Mouse (Mus musculus) lung, embryonic 14.5 days (tissue): Measurements from ENCODE around the gene Dcaf8. TPM values are rescaled to one million over a fixed set of nuclear protein-coding genes. Genes with fewer than 3 reads are reported as not detected.

Experiments used
- ATAC-seq: fragments of 200-750 bp; cut with Nextera tagmentation; 2 replicates; pipeline ENCODE4 v1.8.0; 2017; ENCODE audit warnings: mild to moderate bottlenecking, moderate TSS enrichment, moderate library complexity; ENCODE audit not compliant: insufficient read depth
- DNase-seq: peaks from one replicate; pipeline ENCODE4 v3.0.0-alpha.2; 2015
- H3K27ac ChIP-seq: fragments of 300-500 bp; sonication (generic); 2 replicates; pipeline ENCODE4 v1.5.1; 2014; ENCODE audit warnings: low read depth, mild to moderate bottlenecking, moderate library complexity
- H3K27me3 ChIP-seq: fragments of 300-500 bp; sonication (generic); 2 replicates; pipeline ENCODE4 v1.6.1; 2014; ENCODE audit warnings: low read length, control low read depth; ENCODE audit not compliant: insufficient read depth
- H3K36me3 ChIP-seq: fragments of 300-500 bp; sonication (generic); 2 replicates; pipeline ENCODE4 v1.6.1; 2014; ENCODE audit warnings: control low read depth; ENCODE audit not compliant: insufficient read depth
- H3K4me1 ChIP-seq: fragments of 300-500 bp; sonication (generic); 2 replicates; pipeline ENCODE4 v1.6.1; 2014; ENCODE audit warnings: antibody characterized with exemption, control low read depth; ENCODE audit not compliant: insufficient read depth
- H3K4me2 ChIP-seq: fragments of 300-500 bp; sonication (generic); 2 replicates; pipeline ENCODE4 v1.6.1; 2014; ENCODE audit warnings: mild to moderate bottlenecking
- H3K4me3 ChIP-seq: fragments of 300-500 bp; sonication (generic); 2 replicates; pipeline ENCODE4 v1.5.1; 2014; ENCODE audit warnings: low read depth, low read length
- H3K9ac ChIP-seq: fragments of 300-500 bp; sonication (generic); 2 replicates; pipeline ENCODE4 v1.6.1; 2014
- H3K9me3 ChIP-seq: fragments of 300-500 bp; sonication (generic); 2 replicates; pipeline ENCODE4 v1.6.1; 2016; ENCODE audit warnings: low read depth, low read length, control low read depth
- CTCF ChIP-seq: IDR thresholded peaks from 2 replicates; pipeline ENCODE4 v1.5.1; 2016; ENCODE audit warnings: antibody characterized with exemption, low read depth
- WGBS: fragments of 180-500 bp; shearing (Covaris S2); extraction: QIAGEN DNeasy Blood & Tissue Kit; methylation state at CpG from one replicate; pipeline ENCODE4 v1.1.7; 2014; 5-methylcytosine and 5-hydroxymethylcytosine counted together
- polyA plus RNA-seq: library from polyadenylated mRNA; unstranded; fragments of >200 nt; fragmentation: Nextera tagmentation; extraction: Ambion mirVana; gene quantifications from 2 replicates; pipeline ENCODE4 v1.2.1, GENCODE M21; 2014

Dcaf8 gene
- polyA plus RNA-seq, 1 experiment from 2014 or later, result 111 TPM

DNA sequence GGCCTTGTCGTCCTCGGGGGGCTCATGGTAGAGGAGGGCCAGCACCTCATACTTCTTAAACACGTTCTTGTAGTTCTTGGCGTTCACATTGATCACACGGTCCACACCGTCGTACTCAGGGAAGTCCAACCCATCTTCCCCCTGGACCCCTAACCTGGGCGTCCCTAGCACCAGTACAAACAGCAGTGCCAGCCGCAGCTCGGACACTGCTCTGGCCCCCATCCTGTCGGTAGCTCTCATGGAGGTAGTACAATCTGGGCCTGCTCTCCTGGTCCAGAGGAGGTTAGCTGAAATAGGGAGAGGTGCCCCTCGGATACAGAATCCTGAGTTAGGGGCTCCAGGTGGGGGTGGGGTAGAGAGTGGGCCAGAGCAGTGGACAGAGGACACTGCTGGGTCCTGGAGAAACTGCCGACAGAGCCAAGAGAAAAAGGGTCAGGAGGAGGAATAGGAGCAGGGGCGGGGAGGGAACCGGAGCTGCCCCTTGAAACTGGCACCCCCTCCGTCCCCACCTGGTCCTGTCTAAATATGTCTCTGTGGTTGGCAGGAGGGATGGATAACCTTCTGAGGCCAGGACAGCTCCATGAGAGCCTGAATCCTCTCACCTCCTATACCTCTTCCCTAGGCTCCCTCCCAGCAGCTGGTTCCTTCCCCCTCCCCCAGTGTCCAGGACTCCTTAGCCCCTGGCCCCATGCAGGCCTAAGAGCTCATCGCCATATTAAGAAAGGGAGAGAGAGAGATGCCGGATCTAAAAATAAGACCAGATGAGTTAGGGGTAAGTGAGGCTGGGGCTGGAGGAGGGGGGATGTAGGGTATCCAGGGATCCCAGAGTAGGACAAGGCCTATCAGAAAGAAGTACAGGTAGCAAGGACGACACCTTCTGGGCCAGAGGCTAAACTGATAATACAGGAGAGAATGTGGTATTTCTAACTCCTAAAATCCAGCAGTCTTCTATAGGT lies 71.8 kb downstream of the Dcaf8 start, which contains the start of gene Casq1:
Casq1 (minus strand) TSS at position 418 of the 956 bp plus-strand sequence.
- H3K9me3 ChIP-seq, result no peaks in the 10 kb centered on the region
- no peak within 1 kb of the TSS for H3K4me3 ChIP-seq
- DNase-seq, result no peak
- peak; percentile 10; the same call in 1 of the 2 replicates for ATAC-seq
- H3K27me3 ChIP-seq, result no peaks in the 10 kb centered on the region
- peaks cover 29% of the 10 kb centered on the region for H3K4me1 ChIP-seq
- peak within 1 kb of the TSS; percentile 83 for H3K27ac ChIP-seq
- no peak within 1 kb of the TSS for H3K9ac ChIP-seq
- H3K4me2 ChIP-seq, result peak within 1 kb of the TSS; percentile 29; the same call in 1 of the 2 replicates
- no peaks in the 10 kb centered on the region for H3K36me3 ChIP-seq
- 74% methylated on average over 19 of the region's 19 CpGs for WGBS
- no peak for TF ChIP-seq CTCF

GRCm38 (mm10) chr1:172220414-172220813 lies 72.5 kb downstream of the Dcaf8 start:
- H3K36me3 ChIP-seq, result no peaks in the 10 kb centered on the region
- 29% methylated on average over 10 of the region's 10 CpGs for WGBS
- 0 out of 2 replicates have a peak overlapping the region, but pooled peaks have one; percentile 29 for H3K4me2 ChIP-seq
- TF ChIP-seq CTCF, result no peak
- peak; percentile 92 for DNase-seq
- ATAC-seq, result peak; percentile 57
- H3K27me3 ChIP-seq, result no peaks in the 10 kb centered on the region
- H3K4me3 ChIP-seq, result no peak overlapping the region
- no peaks in the 10 kb centered on the region for H3K9me3 ChIP-seq
- H3K27ac ChIP-seq, result peak overlapping the region; percentile 83
- H3K9ac ChIP-seq, result no peak overlapping the region
- H3K4me1 ChIP-seq, result peaks cover 29% of the 10 kb centered on the region

- H3K4me2 ChIP-seq, result no peak overlapping the region
- H3K9ac ChIP-seq, result no peak overlapping the region; the same call in 1 of the 2 replicates
Observed at GRCm38 (mm10) chr1:172221297-172222063, 73.6 kb downstream of the Dcaf8 start.

DNA sequence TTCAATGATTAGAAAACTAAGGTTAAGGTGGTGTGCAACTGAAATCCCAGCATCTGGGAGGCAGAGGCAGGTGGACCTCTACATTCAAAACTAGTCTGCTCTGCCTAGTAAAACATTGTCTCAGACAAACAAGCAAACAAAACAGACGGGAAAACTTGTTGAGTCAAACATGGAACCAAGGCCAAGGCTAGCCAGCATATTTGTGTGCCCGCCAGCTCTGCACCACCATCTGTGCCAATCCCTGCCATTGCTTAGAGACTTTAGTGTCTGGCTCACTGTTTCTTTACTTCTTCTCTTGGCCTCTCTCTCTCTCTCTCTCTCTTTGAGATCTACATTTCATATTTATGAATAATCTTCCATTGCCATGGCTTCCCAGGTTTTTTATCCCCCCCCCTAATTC lies 80.3 kb downstream of the Dcaf8 start:
- H3K4me2 ChIP-seq, result no peak overlapping the region
- H3K27ac ChIP-seq, result no peak overlapping the region
- no peaks in the 10 kb centered on the region for H3K9me3 ChIP-seq
- H3K4me1 ChIP-seq, result no peaks in the 10 kb centered on the region
- no peak overlapping the region for H3K9ac ChIP-seq
- TF ChIP-seq CTCF, result no peak
- ATAC-seq (no peak), DNase-seq (no peak)
- no peaks in the 10 kb centered on the region for H3K36me3 ChIP-seq
- 78% methylated on average over 2 of the region's 2 CpGs for WGBS
- H3K4me3 ChIP-seq, result no peak overlapping the region
- no peaks in the 10 kb centered on the region for H3K27me3 ChIP-seq

More at GRCm38 (mm10) chr1:172221297-172222063, 73.6 kb downstream of the Dcaf8 start:
- ATAC-seq, result peak; percentile 14; the same call in 1 of the 2 replicates
- H3K4me3 ChIP-seq, result no peak overlapping the region
- no peak for DNase-seq
- peak overlapping the region; percentile 51; the same call in 1 of the 2 replicates for H3K27ac ChIP-seq
- no peaks in the 10 kb centered on the region for H3K36me3 ChIP-seq
- 35% methylated on average over 11 of the region's 11 CpGs for WGBS
- peaks cover 29% of the 10 kb centered on the region for H3K4me1 ChIP-seq
- H3K9me3 ChIP-seq, result no peaks in the 10 kb centered on the region
- H3K27me3 ChIP-seq, result no peaks in the 10 kb centered on the region
- TF ChIP-seq CTCF, result no peak

DNA sequence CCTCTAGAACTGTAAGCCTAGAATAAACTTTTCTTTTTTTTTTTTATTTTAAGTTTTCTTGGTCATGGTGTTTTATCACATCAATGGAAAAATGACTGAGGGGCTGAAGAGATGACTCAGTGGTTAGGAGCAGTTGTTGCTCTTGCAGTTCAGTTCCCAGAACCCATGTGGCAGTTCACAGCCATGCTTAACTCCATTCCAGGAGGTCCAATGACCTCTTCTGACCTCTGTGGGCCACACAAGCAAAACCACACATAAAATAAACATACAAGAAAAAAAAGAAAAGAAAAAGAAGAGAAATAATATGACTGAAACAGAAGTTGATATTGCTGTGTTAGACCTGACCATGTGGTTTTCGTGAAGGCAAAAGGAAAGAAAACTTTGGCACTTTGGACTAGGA lies 81.3 kb downstream of the Dcaf8 start:
- TF ChIP-seq CTCF, result no peak
- WGBS, result 83% methylated on average over 1 of the region's 1 CpGs
- no peaks in the 10 kb centered on the region for H3K9me3 ChIP-seq
- H3K4me3 ChIP-seq, result no peak overlapping the region
- H3K4me2 ChIP-seq, result no peak overlapping the region
- DNase-seq (no peak), ATAC-seq (no peak)
- H3K9ac ChIP-seq, result no peak overlapping the region
- H3K4me1 ChIP-seq, result no peaks in the 10 kb centered on the region
- no peak overlapping the region for H3K27ac ChIP-seq
- no peaks in the 10 kb centered on the region for H3K36me3 ChIP-seq
- no peaks in the 10 kb centered on the region for H3K27me3 ChIP-seq

DNA sequence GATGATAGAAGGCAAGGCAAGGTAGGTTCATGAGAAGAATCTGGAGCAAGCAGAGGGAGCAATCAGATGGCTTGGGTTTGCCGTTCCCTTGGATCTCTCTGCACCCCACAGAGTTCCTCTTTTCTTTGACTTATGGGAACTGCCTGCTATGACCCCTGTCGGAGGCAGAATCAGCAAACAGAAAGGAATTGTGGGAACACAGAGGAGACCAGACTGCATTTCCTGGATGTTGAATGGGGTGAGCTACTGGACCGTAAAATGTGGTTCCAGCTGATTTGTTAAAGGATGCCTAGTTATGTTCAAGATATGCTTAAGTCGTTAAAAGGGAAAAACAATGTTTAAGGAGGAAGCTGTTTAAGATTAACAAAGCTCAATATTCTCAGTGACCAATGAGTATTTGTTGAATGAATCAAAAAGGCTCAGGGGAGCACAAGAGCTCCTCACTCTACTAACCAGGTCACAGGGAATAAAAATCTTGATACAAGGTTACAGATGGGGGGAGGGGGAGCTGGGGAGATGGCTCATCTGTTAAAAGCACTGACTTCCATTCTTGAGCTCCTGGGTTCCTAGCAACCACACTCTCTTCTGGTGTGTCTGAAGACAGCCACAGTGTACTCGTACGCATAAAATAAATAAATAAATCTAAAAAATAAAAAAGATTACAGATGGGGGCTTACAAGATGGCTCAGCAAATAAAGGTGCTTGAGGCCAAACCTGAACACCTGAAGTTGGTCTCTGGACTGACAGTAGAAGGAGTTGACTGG lies 93.2 kb downstream of the Dcaf8 start:
- H3K4me2 ChIP-seq, result no peak overlapping the region
- no peak overlapping the region for H3K27ac ChIP-seq
- DNase-seq (no peak), ATAC-seq (no peak)
- WGBS, result 52% methylated on average over 6 of the region's 6 CpGs
- H3K4me1 ChIP-seq, result no peaks in the 10 kb centered on the region
- no peak for TF ChIP-seq CTCF
- H3K36me3 ChIP-seq, result no peaks in the 10 kb centered on the region
- no peaks in the 10 kb centered on the region for H3K9me3 ChIP-seq
- H3K27me3 ChIP-seq, result peaks cover 23% of the 10 kb centered on the region; the same call in 1 of the 2 replicates
- H3K4me3 ChIP-seq, result no peak overlapping the region
- no peak overlapping the region for H3K9ac ChIP-seq
